Mouse (Mus musculus) testis, adult 2 months (tissue): ENCODE data around the gene Neurl1b. TPM values are rescaled to one million over a fixed set of nuclear protein-coding genes. Genes with fewer than 3 reads are reported as not detected.

ENCODE experiments used
- H3K27ac ChIP-seq: fragments of 200-500 bp; 2 replicates; pipeline ENCODE4 v1.5.1; 2012; ENCODE audit warnings: low read depth, low read length; ENCODE audit not compliant: control insufficient read depth, insufficient read depth
- H3K27me3 ChIP-seq: fragments of 200-500 bp; 2 replicates; pipeline ENCODE4 v1.6.1; 2012; ENCODE audit warnings: mild to moderate bottlenecking, low read length, moderate library complexity; ENCODE audit not compliant: control insufficient read depth, insufficient read depth
- H3K36me3 ChIP-seq: fragments of 200-500 bp; 2 replicates; pipeline ENCODE4 v1.6.1; 2012; ENCODE audit warnings: mild to moderate bottlenecking, low read length; ENCODE audit not compliant: control insufficient read depth, insufficient read depth
- H3K4me1 ChIP-seq: fragments of 200-500 bp; 2 replicates; pipeline ENCODE4 v1.6.1; 2012; ENCODE audit warnings: low read length; ENCODE audit not compliant: control insufficient read depth, insufficient read depth
- H3K4me3 ChIP-seq: fragments of 200-500 bp; 2 replicates; pipeline ENCODE4 v1.5.1; 2012; ENCODE audit warnings: low read depth, mild to moderate bottlenecking, low read length, moderate library complexity, mixed read lengths; ENCODE audit not compliant: control insufficient read depth
- CTCF ChIP-seq: fragments of 200-500 bp; IDR thresholded peaks from 2 replicates; pipeline ENCODE4 v1.5.1; 2012; ENCODE audit warnings: low read depth, mild to moderate bottlenecking, inconsistent platforms, low read length, moderate library complexity; ENCODE audit not compliant: control insufficient read depth, insufficient read depth, insufficient replicate concordance
- POLR2A ChIP-seq: fragments of 200-500 bp; IDR thresholded peaks from 2 replicates; pipeline ENCODE4 v1.6.1; 2012; ENCODE audit warnings: low read depth, mild to moderate bottlenecking, inconsistent platforms, low read length, moderate library complexity; ENCODE audit not compliant: control insufficient read depth
- polyA plus RNA-seq: library from polyadenylated mRNA; depleted of rRNA; stranded (reverse); fragments of >200 nt; gene quantifications from 2 replicates; pipeline ENCODE4 v1.2.3, GENCODE M21; 2012

Neurl1b gene
- polyA plus RNA-seq, 1 experiment, result 0.54 TPM

GRCm38 (mm10) chr17:26457506-26457905 is 42.9 kb downstream of the Neurl1b start:
- Histone ChIP-seq H3K27ac (no peak overlapping the region), H3K4me1 (no peaks in the 10 kb centered on the region), H3K27me3 (no peaks in the 10 kb centered on the region), H3K36me3 (no peaks in the 10 kb centered on the region), H3K4me3 (no peak overlapping the region)
- TF ChIP-seq CTCF, result no peak
- no peak for TF ChIP-seq POLR2A

DNA sequence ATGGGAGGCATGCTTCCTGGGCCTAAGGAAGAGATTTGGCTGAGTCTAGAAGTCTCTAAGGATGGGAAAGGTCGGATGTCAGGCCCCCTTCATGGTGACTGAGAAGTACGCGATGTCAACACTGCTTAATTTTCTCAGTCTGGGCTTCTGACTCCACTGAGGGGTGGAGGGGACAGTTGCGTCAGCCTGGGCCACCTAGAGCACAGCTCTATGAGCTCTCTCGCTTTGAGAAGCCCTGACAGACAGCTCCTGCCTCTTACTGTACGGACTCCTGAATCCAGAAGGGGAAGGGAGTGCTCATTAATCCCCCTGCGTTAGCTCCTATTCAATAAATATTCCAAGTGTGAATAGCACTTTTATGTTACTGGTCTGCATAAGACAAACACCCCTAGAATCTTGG is 43.4 kb downstream of the Neurl1b start:
- no peaks in the 10 kb centered on the region for H3K27me3 ChIP-seq
- no peaks in the 10 kb centered on the region for H3K36me3 ChIP-seq
- no peak overlapping the region for H3K4me3 ChIP-seq
- TF ChIP-seq CTCF (no peak), POLR2A (no peak)
- H3K4me1 ChIP-seq, result no peaks in the 10 kb centered on the region
- H3K27ac ChIP-seq, result no peak overlapping the region

- H3K4me1 ChIP-seq, result no peaks in the 10 kb centered on the region
- no peaks in the 10 kb centered on the region for H3K36me3 ChIP-seq
- TF ChIP-seq POLR2A (no peak), CTCF (peak; percentile 94)
- no peak overlapping the region for H3K4me3 ChIP-seq
- no peaks in the 10 kb centered on the region for H3K27me3 ChIP-seq
- H3K27ac ChIP-seq, result no peak overlapping the region
Observed at GRCm38 (mm10) chr17:26462634-26463170, 48.1 kb downstream of the Neurl1b start.

DNA sequence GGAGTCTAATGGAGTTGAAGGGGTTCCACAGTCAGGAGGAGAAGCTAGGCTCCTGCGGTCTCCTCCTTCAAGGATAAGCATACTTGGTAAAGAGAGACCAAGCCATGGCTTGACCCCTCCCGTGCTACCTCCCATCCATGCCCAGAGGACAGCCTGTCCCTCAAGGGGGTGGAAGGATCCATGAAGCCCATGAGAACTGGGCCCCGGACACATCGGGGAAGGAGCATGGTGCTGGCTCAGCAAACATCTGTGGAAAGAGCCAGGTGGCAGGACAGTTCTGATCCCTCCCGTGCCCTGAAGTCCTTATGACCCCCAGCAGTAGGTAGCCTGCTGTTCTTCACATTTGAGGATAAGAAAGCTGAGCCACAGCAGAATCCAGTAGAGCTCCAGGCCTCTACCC is 48.8 kb downstream of the Neurl1b start:
- Histone ChIP-seq H3K36me3 (no peaks in the 10 kb centered on the region), H3K4me1 (no peaks in the 10 kb centered on the region), H3K27ac (no peak overlapping the region), H3K27me3 (no peaks in the 10 kb centered on the region), H3K4me3 (no peak overlapping the region)
- TF ChIP-seq CTCF (no peak), POLR2A (no peak)

- no peak overlapping the region for H3K4me3 ChIP-seq
- no peaks in the 10 kb centered on the region for H3K27me3 ChIP-seq
- H3K27ac ChIP-seq, result no peak overlapping the region
- TF ChIP-seq POLR2A, result no peak
- no peak for TF ChIP-seq CTCF
- no peaks in the 10 kb centered on the region for H3K36me3 ChIP-seq
- H3K4me1 ChIP-seq, result no peaks in the 10 kb centered on the region
Observed at GRCm38 (mm10) chr17:26463984-26464383, 49.4 kb downstream of the Neurl1b start.

GRCm38 (mm10) chr17:26464481-26464880 is 49.9 kb downstream of the Neurl1b start:
- H3K4me1 ChIP-seq, result peaks cover 5% of the 10 kb centered on the region; the same call in 1 of the 2 replicates
- no peak for TF ChIP-seq POLR2A
- TF ChIP-seq CTCF, result no peak
- H3K4me3 ChIP-seq, result no peak overlapping the region
- H3K36me3 ChIP-seq, result no peaks in the 10 kb centered on the region
- H3K27ac ChIP-seq, result no peak overlapping the region
- H3K27me3 ChIP-seq, result no peaks in the 10 kb centered on the region

DNA sequence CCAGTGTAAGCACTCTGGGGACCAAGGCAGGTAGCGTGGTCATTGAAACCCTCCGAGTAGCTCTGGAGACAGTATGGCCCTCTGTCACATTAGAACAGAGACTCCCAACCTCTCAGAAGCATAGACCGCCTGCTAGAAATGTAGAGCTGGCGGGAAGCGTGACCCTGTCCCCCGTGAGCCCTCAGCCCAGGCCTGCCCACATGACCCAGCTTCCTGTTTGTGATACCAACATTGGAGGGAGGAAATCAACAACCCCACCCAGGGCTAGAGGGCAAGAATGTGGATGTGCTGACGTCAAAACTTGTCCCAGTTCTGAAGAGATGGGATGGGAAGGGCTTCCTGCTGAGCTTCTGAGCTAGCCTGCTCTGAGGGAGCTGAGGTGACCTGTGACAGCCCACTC is 50.3 kb downstream of the Neurl1b start:
- no peak overlapping the region for H3K27ac ChIP-seq

DNA sequence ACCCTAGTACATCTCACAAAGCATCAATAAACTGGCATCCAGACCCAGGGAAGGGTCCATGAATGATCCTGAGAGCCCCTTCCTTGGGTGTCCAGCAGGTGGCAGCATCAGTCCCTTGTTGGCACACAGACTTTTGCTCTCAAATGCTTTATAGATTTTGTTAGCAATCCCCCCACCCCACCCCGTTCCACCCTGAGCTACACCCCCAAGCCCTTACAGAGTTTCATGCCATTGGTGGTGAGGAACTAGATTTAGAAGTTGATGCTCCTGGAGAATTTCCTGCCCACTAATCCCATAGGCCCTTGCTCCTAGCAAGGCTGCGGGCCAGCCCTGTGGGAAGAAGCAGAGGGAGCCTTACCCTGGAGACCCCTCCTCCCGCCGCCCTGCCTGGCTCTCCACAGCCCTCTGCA is 52.1 kb downstream of the Neurl1b start:
- H3K4me3 ChIP-seq, result no peak overlapping the region
- peaks cover 5% of the 10 kb centered on the region; the same call in 1 of the 2 replicates for H3K4me1 ChIP-seq
- no peaks in the 10 kb centered on the region for H3K27me3 ChIP-seq
- no peak overlapping the region for H3K27ac ChIP-seq
- H3K36me3 ChIP-seq, result no peaks in the 10 kb centered on the region
- TF ChIP-seq POLR2A, result no peak
- peak; percentile 68; the same call in 1 of the 2 replicates for TF ChIP-seq CTCF

More for the DNA sequence above, 50.3 kb downstream of the Neurl1b start:
- Histone ChIP-seq H3K4me1 (peaks cover 5% of the 10 kb centered on the region; the same call in 1 of the 2 replicates), H3K36me3 (no peaks in the 10 kb centered on the region), H3K4me3 (no peak overlapping the region), H3K27me3 (no peaks in the 10 kb centered on the region)
- no peak for TF ChIP-seq CTCF
- no peak for TF ChIP-seq POLR2A
